Mouse (Mus musculus): ENCODE results near the gene Ciart. TPM values are rescaled to one million over a fixed set of nuclear protein-coding genes. Genes with fewer than 3 reads are reported as not detected.
A peak's percentile ranks its signal among the peaks of the same experiment; 100 is the strongest.
"Not testable (repeated sequence)": the region's sequence is repeated elsewhere in the genome, so short reads cannot be mapped to it uniquely, and the experiment has no call there.

The Ciart gene
- total RNA-seq, 2 experiments from 2014 or later: 1.0 to 1.6 TPM

DNA sequence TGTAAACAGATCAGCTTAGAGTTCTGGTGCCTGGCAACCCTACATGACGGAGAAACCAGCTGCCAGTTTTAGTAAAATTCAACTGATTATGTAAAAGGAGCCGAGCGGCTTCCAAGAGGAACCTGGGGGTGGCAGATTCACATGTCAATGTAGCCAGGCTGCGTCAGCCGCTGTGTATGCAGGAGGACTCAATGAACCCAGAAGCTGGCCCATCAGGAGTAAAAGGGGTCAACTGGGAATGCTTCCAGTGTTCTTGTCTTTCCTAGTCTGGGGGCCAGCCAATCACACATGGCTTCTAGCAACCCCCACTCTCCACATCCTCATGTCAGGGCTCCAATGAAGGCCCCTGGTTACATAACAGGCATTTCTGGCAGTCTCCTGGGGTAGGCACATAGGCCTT, 17.0 kb downstream of the Ciart start:
- no peak for DNase-seq

DNA sequence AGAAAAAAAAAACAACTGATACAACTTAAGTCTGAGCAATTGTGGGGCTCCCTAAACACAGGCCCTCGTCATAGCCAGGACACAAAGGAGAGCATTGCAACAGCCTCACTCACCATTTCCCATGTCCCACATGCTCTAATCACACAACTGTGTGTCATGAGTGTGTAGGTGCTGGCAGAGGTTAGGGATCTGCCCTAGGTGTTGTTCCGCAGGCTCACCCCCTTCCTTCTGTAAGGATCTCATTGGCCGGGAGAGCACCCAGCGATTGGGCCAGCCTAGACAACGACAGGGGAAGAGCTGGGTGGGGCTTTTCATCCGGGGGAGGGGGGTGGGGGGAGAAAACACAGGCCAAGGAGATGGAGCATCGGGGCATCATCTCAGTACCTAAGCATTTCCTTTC, 18.5 kb downstream of the Ciart start:
- no peak for DNase-seq

DNA sequence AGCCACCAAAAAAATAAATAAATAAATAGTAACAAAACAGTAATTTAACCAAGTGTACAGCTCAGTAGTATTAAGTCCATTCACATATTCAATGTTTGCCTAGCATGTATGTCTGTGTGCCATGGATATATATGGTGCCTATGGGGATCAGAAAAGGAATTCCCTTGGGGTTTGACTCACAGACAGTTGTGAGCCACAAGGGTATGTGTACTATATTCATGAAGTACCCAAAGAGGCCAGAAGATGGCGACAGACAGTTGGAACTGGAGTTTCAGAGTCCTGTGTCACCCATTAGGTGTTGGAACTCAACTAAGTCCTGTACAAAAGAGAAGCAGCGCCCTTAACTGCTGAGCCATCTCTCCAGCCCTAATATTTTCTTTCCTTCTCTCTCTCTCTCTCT, 20.3 kb downstream of the Ciart start:
- peak; percentile 57 for DNase-seq

DNA sequence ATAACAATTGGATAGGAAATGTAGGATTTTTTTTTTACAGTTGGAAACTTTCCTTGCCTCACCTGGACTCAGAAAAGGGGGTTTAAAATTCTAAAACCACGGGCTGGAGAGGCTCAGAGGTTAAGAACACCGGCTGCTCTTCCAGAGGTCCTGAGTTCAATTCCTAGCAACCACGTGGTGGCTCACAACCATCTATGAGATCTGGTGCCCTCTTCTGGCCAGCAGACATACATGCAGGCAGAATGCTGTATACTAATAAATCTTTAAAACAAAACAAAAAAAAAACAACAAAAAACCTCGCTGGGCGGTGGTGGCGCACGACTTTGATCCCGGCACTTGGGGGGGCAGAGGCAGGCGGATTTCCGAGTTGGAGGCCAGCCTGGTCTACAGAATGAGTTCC, 20.8 kb downstream of the Ciart start:
- no peak for DNase-seq

DNA sequence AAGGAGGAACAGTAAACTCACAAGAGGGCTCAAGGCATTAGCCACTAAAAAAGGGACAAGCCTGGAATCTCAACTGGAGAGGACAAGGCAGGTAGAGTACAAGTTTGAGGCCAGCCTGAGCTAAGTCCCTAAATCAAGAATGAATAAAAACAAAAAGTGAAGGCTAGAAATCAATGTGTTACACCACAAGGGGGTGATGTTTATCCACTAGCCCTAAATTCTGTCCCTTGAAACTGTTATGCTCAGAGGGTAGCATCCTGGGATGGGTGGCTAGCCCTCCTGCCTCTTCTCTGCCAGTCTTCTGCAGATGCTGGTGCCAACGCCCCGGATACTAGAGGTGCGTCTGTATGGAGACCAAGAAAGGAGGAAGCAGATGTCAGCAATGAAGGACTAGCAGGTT, 21.7 kb downstream of the Ciart start:
- no peak for DNase-seq

- not testable (repeated sequence) for DNase-seq
Measured at GRCm38 (mm10) chr3:95858278-95858677, 23.8 kb downstream of the Ciart start.

GRCm38 (mm10) chr3:95857050-95857449, 25.0 kb downstream of the Ciart start:
- DNase-seq: not testable (repeated sequence)

DNA sequence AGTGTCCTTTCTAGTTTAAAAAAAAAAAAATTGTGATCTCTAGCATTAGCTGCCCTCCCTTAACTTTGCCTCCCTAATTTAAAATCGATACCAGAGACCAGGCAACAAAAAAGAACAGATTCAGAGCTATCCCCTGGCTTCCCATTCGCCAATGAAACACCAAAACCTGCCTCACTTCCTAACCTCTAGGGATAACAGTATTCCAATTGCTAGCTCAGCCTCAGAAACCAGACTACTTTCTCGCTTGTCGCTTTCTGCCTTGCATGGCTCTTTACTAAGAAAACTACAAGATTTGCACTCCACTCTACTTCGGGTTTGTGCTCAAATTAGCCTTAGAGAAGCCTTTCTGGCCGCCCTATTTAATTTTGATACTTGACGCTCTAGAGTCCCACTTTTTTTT, 25.9 kb downstream of the Ciart start:
- DNase-seq: no peak

- DNase-seq: peak; percentile 97
Measured at GRCm38 (mm10) chr3:95855502-95856089, 26.5 kb downstream of the Ciart start, which contains the start of gene Prpf3. Gene Prpf3, minus strand, starts transcription at chr3:95855885.

- no peak for DNase-seq
Measured at GRCm38 (mm10) chr3:95851317-95851716, 30.7 kb downstream of the Ciart start.

DNA sequence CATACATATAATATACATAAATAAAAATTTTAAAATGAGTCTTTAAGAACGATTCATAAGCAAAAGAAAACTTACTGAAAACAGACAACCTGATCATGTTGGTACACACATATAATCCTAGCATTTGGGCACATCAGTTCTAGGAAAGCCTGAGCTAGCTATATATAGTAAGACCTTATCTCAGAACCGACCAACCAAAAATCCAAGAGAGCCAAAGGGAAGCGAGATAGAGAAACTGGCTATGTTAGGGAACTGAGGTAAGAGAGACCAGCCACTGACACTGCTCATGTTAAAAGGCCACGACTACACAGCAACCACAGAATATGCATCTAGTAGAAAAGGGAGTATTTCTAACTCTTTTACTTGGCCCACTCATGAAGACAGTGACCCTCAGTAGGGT, 31.4 kb downstream of the Ciart start:
- no peak for DNase-seq

DNA sequence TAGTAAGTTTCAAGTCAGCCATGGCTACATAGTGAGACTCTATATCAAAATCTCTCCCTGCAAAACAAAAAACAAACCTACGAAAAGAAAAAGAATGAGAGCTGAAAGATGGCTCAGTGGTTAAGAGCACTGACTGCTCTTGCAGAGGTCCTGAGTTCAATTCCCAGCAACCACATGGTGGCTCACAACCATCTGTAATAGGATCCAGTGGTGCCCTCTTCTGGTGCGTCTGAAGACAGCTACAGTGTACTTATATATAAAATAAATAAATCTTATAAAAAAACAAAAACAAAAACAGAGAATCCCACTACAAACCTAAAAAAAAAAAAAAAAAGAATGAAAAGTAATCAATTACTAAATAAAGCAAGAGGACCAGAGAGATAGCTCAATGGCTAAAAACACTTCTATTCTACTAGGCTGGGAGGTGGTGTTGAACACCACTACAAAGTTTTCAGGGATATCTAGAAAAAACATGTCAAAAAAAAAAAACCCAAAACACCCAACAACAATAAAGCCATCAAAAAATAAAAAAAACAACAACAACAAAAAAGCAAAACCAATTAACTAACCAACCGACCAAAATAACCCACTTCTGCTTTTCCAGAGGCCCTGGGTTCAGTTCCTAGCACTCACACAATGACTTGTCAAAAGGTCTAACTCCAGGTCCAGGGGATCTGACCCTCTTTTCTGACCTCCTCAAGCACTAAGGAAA, 39.4 kb downstream of the Ciart start:
- no peak for DNase-seq

GRCm38 (mm10) chr3:95839250-95839649, 42.8 kb downstream of the Ciart start:
- DNase-seq: no peak

DNA sequence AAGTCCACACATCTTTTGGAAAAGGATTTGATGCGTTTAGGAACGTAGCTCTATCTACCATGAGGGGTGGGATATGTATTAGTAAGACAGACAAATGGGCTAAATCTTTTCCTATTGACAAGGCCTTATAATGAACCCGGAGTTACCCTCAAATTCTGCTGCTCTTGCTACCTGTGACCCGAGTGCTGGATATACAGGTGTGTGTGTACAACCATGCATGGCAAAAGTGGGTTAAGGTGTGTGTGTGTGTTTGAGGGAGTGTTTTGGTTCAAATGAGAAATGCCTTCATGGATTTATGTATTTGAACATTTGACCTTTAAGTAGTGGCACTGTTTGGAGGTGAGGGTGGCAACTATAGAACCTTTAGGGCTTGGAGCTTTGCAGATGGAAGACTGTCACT, 53.0 kb downstream of the Ciart start:
- DNase-seq: no peak

Other genes starting within 250 kb of the Ciart start
- gene Mcl1, start 223.5 kb downstream of the Ciart start, total RNA-seq (2021): 100 to 1,000 TPM in 1 of 2 experiments, 10 to 100 TPM in 1; 96.8 to 111 TPM
- 10 to 100 TPM; 23.9 to 26.3 TPM for gene Adamtsl4, start 194.3 kb downstream of the Ciart start, total RNA-seq (2021)
- gene Ecm1, start 142.7 kb downstream of the Ciart start, total RNA-seq (2021): 10 to 100 TPM; 19.7 to 29.7 TPM
- 10 to 100 TPM; 27.7 to 29.4 TPM for gene Tars2, start 122.0 kb downstream of the Ciart start, total RNA-seq (2021)
- 10 to 100 TPM; 32.2 to 41.1 TPM for gene Rprd2, start 63.4 kb downstream of the Ciart start, total RNA-seq (2021)
- gene Prpf3, start 26.4 kb downstream of the Ciart start, total RNA-seq (2021): 10 to 100 TPM; 12.8 to 22.9 TPM
- gene Mrps21, start 10.7 kb downstream of the Ciart start, total RNA-seq (2021): 100 to 1,000 TPM; 270 to 271 TPM
- 10 to 100 TPM; 15.7 to 20.8 TPM for gene BC028528, start 9.8 kb upstream of the Ciart start, total RNA-seq (2021)
- gene Aph1a, start 11.7 kb upstream of the Ciart start, total RNA-seq (2021): 10 to 100 TPM; 66.1 to 72.1 TPM
- 10 to 100 TPM; 49.1 to 56.9 TPM for gene Car14, start 22.4 kb upstream of the Ciart start, total RNA-seq (2021)
- 100 to 1,000 TPM in 1 of 2 experiments, 10 to 100 TPM in 1; 87.3 to 101 TPM for gene Anp32e, start 47.0 kb upstream of the Ciart start, total RNA-seq (2021)
- gene Plekho1, start 113.8 kb upstream of the Ciart start, total RNA-seq (2021): 10 to 100 TPM; 56.2 to 67.9 TPM
- 10 to 100 TPM; 25.4 to 27.3 TPM for gene Vps45, start 176.2 kb upstream of the Ciart start, total RNA-seq (2021)
- gene Otud7b, start 222.3 kb upstream of the Ciart start, total RNA-seq (2021): 10 to 100 TPM; 49.3 to 55.9 TPM